Mouse (Mus musculus): Measurements from ENCODE around the gene Tes.
A peak's percentile ranks its signal among the peaks of the same experiment; 100 is the strongest.
"Not testable (repeated sequence)": the region's sequence is repeated elsewhere in the genome, so short reads cannot be mapped to it uniquely, and the experiment has no call there.

The Tes gene

GRCm38 (mm10) chr6:17064936-17065790, at the start of gene Tes:
Tes (plus strand) TSS chr6:17065149.
- DNase-seq = peak; percentile 92

DNA sequence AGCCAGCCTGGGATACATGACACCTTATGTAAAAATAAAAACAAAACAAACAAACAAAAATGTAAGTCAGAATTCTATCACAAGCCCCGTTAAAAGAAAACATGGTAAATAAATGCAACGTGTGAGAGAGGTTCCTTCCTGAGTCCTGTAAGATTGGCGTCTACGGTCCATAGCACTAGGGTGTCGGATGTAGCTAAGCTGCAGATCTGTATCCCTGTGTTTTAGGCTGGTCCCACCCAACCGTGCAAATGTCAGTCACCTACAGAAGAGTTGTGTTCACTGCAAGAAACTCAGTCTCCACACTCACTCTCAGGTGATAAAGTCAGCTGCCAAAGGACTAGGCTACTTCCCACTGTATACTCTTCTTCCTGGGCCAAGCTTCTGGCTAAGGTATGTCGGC, 39.1 kb upstream of the Tes start:
- DNase-seq = no peak

- DNase-seq = peak; percentile 35
Observed at GRCm38 (mm10) chr6:17027572-17027971, 37.4 kb upstream of the Tes start.

GRCm38 (mm10) chr6:17028809-17029208, 36.1 kb upstream of the Tes start:
- DNase-seq = no peak

- DNase-seq = peak; percentile 13
Observed at GRCm38 (mm10) chr6:17032231-17032728, 32.7 kb upstream of the Tes start.

DNA sequence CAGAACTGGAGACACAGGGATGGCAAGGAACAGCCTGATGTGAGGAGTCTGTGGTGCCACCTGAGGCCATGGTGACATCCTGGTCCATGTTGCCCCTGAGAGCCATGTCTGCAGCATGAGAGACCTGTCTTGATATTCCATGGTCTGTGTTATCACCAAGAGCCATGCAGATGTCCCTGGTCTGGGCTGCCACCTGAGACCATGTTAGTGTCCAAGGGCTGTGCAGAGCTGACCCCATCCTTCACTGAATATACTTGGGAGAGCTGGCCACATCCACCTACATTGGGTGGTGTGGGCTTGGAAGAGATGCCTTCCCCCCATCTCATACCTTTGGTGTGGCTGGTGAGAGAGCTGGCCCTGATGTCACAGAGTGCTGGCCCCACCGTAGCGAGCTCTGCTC, 30.9 kb upstream of the Tes start:
- DNase-seq = no peak

DNA sequence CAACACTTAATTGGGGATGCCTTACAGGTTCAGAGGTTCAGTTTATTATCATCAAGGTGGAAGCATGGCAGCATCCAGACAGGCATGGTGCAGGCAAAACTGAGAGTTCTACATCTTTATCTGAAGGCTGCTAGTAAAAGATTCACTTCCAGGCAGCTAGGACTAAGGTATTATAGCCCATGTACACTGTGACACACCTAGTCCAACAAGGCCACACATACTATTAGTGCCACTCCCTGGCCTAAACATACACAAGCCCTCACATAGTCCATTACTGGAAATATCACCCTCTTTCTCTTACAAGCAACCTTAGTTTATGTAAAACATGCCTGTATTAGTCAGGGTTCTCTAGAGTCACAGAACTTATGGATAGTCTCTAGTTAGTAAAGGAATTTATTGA, 29.7 kb upstream of the Tes start:
- no peak for DNase-seq

GRCm38 (mm10) chr6:17051432-17052025, 13.4 kb upstream of the Tes start:
- no peak for DNase-seq

DNA sequence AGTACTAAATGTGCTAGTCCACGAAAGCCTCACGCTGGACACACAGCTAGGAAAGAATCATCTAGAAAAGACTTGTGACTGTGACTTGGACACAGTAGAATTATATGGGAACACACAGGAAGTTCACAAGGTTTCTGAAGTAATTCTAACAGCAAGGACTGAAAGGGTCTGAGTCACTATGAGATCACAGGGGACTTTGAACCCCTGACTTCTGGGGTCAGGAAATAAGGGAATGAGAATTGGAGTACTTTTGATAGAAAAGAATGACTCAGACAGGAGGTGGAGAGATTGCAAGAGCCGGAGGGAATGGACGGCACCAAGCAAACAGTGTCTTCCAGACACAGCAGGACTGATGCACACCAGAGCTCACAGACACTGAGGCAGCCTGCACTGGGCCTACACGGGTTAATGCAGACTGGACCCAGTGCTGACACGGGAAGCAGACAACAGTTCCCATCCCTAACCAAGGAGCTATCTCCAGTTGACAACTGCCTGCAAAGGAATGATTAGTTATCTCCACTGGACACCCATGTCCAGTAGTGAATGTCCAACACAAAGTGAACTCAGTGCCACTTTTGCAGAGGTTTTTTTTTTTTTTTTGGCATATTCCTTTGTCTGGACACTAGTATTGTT, 11.8 kb upstream of the Tes start:
- DNase-seq = no peak

GRCm38 (mm10) chr6:17054781-17055180, 10.2 kb upstream of the Tes start:
- no peak for DNase-seq

GRCm38 (mm10) chr6:17055659-17056058, 9.3 kb upstream of the Tes start:
- no peak for DNase-seq

GRCm38 (mm10) chr6:17059501-17059900, 5.4 kb upstream of the Tes start:
- peak; percentile 54 for DNase-seq

DNA sequence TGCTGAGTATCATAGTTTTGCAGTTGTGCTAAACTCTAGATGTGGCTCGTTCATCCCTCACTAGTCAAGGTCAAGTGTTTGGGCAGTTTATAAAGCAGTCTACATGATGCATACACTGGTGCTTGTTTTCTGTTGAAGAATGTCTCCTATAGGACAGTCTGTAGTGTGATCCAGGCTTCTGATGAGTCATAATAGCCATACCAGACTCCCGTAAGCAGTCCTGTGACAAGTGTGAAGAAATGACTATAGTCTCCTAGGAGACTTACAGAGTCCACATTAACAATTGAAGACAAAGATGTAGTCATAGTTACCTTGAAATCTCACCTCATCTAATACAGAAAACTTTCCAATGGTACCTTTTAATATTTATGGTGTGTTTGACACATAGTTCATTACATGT, 4.8 kb upstream of the Tes start:
- no peak for DNase-seq

DNA sequence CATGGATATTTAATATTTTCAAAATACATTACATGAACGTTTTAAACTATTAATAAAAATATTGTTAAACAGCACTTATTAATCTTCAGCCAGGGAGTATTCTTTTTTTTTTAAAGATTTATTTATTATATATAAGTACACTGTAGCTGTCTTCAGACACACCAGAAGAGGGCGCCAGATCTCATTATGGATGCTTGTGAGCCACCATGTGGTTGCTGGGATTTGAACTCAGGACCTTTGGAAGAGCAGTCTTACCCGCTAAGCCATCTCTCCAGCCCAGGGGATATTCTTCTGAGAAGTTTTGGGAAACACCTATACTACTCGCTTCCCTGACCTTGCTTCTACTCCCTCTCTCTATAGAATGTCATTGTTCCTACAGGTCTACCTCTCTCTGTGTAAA, 3.1 kb upstream of the Tes start:
- DNase-seq = not testable (repeated sequence)

- peak; percentile 70 for DNase-seq
Observed at GRCm38 (mm10) chr6:17062366-17062765, 2.6 kb upstream of the Tes start.

GRCm38 (mm10) chr6:17065791-17066169, 831 bp downstream of the Tes start:
- DNase-seq = peak; percentile 32

DNA sequence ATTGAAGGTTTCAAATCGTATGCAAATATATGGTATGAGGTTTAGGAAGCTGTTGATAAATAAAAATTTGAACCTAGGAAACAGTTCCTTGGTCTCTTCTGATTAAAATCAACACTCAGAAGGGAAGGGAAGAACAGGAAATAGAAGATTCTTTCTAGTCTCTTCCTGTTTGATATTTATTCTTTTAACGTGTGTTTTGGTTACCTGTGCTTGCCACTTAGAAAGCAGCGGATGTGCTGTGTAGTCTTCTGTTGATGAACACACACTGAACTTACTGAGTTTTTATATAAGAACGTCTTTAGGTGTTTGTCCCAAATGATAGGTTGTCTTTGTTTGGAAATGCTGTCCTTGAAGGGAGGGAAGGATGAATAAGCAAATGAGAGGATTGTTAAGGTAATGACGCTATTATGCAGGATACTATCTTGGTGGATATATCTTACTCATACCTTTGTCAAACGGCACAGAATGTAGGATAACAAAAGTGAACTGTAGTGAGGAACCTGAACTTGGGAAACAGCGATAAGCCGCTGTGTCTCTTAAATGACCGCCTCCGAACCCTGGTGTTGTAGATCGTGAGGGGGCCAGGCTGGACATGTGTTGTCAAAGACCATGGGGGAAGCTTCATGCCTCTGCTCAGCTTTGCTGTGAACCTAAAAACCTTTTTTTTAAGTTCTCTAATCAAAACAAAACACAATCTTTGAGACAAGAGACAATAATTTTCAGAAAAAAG, 1.4 kb downstream of the Tes start:
- no peak for DNase-seq

DNA sequence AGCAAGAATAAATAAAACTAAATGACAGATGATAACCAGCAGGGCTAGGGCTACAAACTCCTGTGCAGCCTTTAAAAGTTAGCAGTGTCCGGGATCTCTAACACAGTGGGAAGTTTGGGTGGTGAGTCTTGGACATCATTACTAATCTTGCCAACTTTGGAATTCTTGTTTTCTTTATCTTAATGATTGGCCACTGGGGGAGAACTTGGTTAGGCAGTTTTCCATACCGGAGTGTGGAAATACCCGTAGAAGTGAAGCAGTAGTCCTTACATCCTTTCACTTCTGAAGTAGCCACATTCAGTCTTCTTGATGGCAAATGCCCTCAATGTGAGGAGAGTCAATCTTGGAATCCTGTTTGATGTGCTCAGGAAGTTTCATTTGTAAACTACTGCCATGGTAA, 7.0 kb downstream of the Tes start:
- DNase-seq = no peak

DNA sequence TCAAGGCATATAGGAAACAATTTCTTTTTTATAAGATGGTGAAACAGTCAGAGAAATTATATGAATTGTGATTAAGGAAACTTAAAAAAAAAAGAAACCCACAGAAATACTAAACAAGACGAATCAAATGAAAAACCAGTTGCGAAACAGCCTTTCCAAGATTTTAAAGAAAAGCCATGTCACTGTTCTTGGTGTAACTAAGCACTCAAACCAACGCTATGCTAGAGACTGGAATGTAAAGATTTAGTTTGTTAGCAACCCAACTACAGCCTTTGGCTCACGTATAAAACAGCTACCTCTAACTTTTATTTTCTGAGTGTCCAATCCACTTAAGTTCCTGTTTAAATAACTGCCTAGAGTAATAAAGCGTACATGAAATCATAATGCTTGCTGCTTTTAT, 7.4 kb downstream of the Tes start:
- no peak for DNase-seq

DNA sequence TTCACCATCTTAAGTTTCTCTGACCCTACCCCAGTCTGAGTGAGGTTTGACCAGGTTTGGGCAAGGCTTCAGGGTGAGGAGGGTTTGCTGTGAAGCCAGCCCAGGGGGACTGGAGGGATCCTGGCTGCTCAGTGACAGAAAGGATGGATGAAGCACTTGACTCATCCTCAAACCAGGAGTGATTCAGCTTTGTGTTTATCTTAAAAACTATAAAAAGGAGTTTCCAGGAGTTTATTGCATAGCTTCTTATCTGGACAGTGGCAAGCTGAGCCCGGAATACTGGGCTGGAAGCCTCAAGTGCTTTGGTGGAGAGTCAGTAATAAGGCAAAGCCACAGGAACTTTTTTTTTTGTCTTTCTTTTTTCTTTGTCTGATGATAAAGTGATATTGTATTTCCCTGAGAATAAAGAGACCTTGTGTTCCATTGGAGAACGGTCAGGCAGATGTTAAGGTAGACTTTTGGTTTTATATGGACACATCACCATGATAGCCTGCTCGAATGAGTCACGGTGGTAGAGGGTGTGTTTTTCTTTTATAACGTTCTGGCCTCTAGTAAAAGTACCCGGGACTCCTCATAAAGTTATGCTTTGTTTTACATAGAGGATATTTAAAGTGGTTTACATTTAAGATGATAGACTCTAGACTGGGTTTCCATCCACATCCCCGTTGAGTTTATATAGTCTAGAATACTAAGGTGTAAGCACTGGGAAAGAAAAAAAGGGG, 8.0 kb downstream of the Tes start:
- no peak for DNase-seq

GRCm38 (mm10) chr6:17077270-17077669, 12.3 kb downstream of the Tes start:
- DNase-seq = no peak

DNA sequence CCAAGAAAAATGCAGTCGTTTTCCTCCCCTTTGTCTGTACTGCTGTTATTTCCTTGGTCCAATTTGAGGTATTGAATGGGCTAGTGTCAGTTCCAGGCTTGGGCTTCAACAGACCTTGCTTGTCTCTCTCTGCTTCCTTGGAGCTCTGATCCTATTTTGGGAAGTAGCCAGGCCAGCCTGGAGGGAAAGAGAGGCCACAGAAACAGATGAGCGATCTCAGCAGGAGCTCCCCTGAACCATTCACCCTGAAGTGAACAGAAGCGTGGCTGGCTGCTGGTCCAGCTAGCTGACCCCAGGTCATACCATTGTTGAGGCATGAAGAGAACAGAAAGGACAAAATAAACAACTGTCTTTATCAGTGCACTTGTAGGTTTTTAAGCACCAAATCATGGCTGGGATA, 12.8 kb downstream of the Tes start:
- DNase-seq = peak; percentile 54

DNA sequence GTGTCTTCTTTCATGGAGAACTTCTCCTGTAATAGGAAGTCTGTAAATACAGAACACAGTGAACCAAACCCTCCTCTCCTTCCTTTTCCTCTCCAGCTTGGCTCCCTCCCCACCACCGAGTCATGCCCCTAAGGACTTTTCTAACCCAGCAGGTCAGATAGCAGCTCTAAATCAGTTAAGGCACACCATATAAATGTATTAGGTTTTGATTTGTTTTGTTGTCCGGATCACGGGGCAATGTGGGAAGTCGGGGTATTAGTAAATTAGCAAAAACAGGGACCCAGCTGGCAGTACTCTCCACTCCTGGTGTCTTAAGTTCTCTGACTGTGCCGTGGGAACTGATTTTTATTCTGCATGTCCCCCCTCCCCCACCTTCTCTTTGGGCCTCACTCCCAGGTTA, 14.4 kb downstream of the Tes start:
- DNase-seq = peak; percentile 52

All from kidney, postnatal 14 days (tissue).